Mouse (Mus musculus): ENCODE measurements around the gene Mrpl3.

DNA sequence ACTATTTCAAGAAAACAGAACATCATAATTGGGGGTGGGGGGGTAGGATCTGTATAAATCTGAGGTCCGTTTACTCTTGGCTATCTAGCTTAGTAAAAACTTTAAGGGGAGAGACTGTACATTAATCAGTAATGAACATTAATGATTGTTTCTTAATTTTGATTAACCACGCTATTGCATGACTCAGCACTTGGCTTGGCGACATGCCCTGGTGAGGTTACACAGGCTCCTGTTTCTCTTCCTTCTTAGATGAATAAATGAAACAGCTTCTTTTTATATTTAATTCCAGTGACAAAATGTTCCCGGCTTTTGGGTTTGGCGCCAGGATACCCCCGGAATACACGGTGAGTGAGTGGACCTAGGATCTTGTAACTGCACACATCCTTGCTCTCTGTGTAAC is 34.9 kb upstream of the Mrpl3 start:
- TF ChIP-seq CTCF (IDR thresholded peaks at IDR 0.05; ENCODE audit: extremely low read depth, insufficient read depth, insufficient read length, insufficient replicate concordance) (no peak), POLR2A (IDR thresholded peaks at IDR 0.05; ENCODE audit: low read depth, low read length) (no peak)
